Mouse (Mus musculus): ENCODE results near the gene Ngb. TPM values are rescaled to one million over a fixed set of nuclear protein-coding genes. Genes with fewer than 3 reads are reported as not detected.

The Ngb gene
- polyA plus RNA-seq (2015; fragmentation: Nextera tagmentation; extraction: Ambion mirVana): 0.33 and 0.38 TPM in 2 replicates

- H3K4me1 ChIP-seq: peaks cover 10% of the 10 kb centered on the region
- no peak for ATAC-seq (ENCODE audit: insufficient number of reproducible peaks, insufficient read depth, low FRiP score, low TSS enrichment, low read depth)
- H3K4me2 ChIP-seq: peak within 1 kb of the TSS; percentile 68
- no peaks in the 10 kb centered on the region for H3K36me3 ChIP-seq
- H3K27ac ChIP-seq: no peak within 1 kb of the TSS
- peak within 1 kb of the TSS; percentile 27; the same call in 1 of the 2 replicates for H3K9ac ChIP-seq
- H3K9me3 ChIP-seq: no peaks in the 10 kb centered on the region
- peak within 1 kb of the TSS; percentile 39 for H3K4me3 ChIP-seq
- peaks cover 43% of the 10 kb centered on the region for H3K27me3 ChIP-seq
- 2% methylated on average over 32 of the region's 32 CpGs for WGBS
These were observed at the start of gene Ngb for GRCm38 (mm10) chr12:87102165-87102631. Gene Ngb, minus strand, starts transcription at chr12:87102539.

GRCm38 (mm10) chr12:87149471-87149870 lies 47.1 kb upstream of the Ngb start:
- no peak for ATAC-seq (ENCODE audit: insufficient number of reproducible peaks, insufficient read depth, low FRiP score, low TSS enrichment, low read depth)
- no peak overlapping the region for H3K9ac ChIP-seq
- H3K4me2 ChIP-seq: no peak overlapping the region
- no peak overlapping the region for H3K27ac ChIP-seq
- no peaks in the 10 kb centered on the region for H3K27me3 ChIP-seq
- no peak overlapping the region for H3K4me3 ChIP-seq
- WGBS: 98% methylated on average over 5 of the region's 5 CpGs
- peaks cover 15% of the 10 kb centered on the region for H3K4me1 ChIP-seq
- peaks cover 3% of the 10 kb centered on the region; the same call in 1 of the 2 replicates for H3K36me3 ChIP-seq
- H3K9me3 ChIP-seq: no peaks in the 10 kb centered on the region

DNA sequence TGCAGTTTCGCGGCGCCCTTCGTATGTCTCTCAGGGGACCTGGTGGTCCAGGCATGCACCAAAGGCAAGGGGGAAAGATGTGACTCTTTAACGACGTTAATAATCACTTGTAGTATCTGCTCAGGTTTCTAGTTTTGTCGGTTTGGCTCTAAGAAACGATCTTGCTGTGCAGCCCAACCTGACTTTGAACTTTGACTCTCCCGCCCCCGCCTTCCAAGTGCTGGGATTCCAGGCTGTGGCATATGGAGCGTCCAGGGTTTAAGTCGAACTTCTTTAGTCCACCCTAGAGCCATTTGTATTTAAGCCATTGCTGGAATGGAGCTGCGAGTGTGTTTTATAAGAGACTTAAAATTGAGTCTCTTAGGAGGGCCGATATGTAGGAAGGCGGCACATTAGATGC lies 45.8 kb upstream of the Ngb start:
- H3K4me3 ChIP-seq: peak overlapping the region; percentile 91
- H3K4me2 ChIP-seq: peak overlapping the region; percentile 66
- H3K9me3 ChIP-seq: no peaks in the 10 kb centered on the region
- peaks cover 8% of the 10 kb centered on the region for H3K36me3 ChIP-seq
- no peak for ATAC-seq (ENCODE audit: insufficient number of reproducible peaks, insufficient read depth, low FRiP score, low TSS enrichment, low read depth)
- peak overlapping the region; percentile 85 for H3K9ac ChIP-seq
- peaks cover 15% of the 10 kb centered on the region for H3K4me1 ChIP-seq
- peak overlapping the region; percentile 96 for H3K27ac ChIP-seq
- WGBS: 15% methylated on average over 15 of the region's 15 CpGs
- H3K27me3 ChIP-seq: no peaks in the 10 kb centered on the region

DNA sequence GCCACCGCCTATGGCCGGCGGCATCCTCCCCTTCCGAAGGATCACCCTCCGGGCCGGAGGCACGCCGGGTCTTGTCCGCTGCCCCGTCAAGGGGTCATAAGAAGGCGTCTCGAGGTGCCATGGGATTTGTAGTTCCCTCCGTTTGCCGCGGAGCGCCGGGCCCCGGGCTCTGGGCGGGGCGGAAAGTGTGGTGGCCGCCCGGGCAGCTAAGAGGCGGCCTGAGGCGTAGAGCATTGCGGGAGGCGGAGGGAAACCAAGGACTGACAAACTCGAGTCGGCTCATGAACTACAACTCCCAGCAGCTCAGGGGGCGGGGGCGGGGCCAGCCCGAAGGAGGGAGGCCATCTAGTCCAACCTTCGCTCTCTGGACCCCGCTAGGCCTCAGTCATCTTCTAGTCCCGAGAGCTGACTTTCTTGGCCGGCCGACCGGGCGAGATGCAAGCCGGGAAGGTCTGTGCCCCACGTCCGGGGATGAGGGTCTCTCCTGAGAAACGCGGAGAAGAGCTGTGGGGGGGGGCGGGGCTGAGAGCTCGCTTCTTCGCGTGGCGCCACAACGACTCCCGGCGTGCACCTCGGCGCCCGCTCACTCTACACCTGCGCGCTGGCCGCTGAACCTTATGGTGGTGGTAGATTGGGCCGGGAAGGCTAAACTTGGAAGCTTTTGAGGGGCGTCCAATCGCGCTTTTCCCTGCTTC lies 45.2 kb upstream of the Ngb start, which contains the start of gene Pomt2:
Gene Pomt2, minus strand, starts transcription at position 574 of the 695 bp plus-strand sequence.
- Histone ChIP-seq H3K9ac (peak within 1 kb of the TSS; percentile 85), H3K4me1 (peaks cover 15% of the 10 kb centered on the region), H3K27me3 (no peaks in the 10 kb centered on the region), H3K4me3 (peak within 1 kb of the TSS; percentile 91), H3K36me3 (peaks cover 8% of the 10 kb centered on the region), H3K4me2 (peak within 1 kb of the TSS; percentile 66), H3K27ac (peak within 1 kb of the TSS; percentile 96), H3K9me3 (no peaks in the 10 kb centered on the region)
- WGBS: under 1% methylated on average over 61 of the region's 61 CpGs
- ATAC-seq (ENCODE audit: insufficient number of reproducible peaks, insufficient read depth, low FRiP score, low TSS enrichment, low read depth): peak; percentile 97

- H3K4me1 ChIP-seq: peaks cover 15% of the 10 kb centered on the region
- H3K36me3 ChIP-seq: peaks cover 8% of the 10 kb centered on the region
- H3K9ac ChIP-seq: peak within 1 kb of the TSS; percentile 85
- H3K4me3 ChIP-seq: peak within 1 kb of the TSS; percentile 91
- ATAC-seq (ENCODE audit: insufficient number of reproducible peaks, insufficient read depth, low FRiP score, low TSS enrichment, low read depth): peak; percentile 85
- peak within 1 kb of the TSS; percentile 66 for H3K4me2 ChIP-seq
- no peaks in the 10 kb centered on the region for H3K27me3 ChIP-seq
- under 1% methylated on average over 27 of the region's 27 CpGs for WGBS
- H3K27ac ChIP-seq: peak within 1 kb of the TSS; percentile 96
- H3K9me3 ChIP-seq: no peaks in the 10 kb centered on the region
These were observed 44.6 kb upstream of the Ngb start, which contains the start of gene Gstz1 for GRCm38 (mm10) chr12:87146966-87147365. Gene Gstz1, plus strand, starts transcription at chr12:87147165.

DNA sequence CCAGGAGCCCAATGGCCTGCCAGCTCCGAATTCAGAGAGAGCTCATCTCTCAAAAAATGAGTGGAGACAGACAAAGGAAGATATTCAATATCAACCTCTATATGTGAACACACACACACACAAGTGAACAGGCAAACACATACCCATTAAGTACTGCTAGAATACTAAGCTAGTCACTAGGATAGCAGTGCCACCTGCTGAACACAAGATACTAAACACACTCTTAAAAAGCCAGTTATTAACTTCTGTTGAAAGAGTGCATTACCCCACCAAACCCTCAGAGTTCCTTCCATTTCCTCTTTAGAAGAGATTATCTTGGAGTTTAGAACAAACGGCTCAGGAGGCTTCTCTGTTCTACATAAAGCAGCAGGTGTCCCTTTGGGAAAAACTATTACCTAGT lies 39.8 kb upstream of the Ngb start:
- H3K4me1 ChIP-seq: peaks cover 8% of the 10 kb centered on the region
- H3K4me2 ChIP-seq: no peak overlapping the region
- no peak for ATAC-seq (ENCODE audit: insufficient number of reproducible peaks, insufficient read depth, low FRiP score, low TSS enrichment, low read depth)
- no peaks in the 10 kb centered on the region for H3K9me3 ChIP-seq
- H3K4me3 ChIP-seq: no peak overlapping the region
- WGBS: 74% methylated on average over 2 of the region's 2 CpGs
- no peak overlapping the region for H3K9ac ChIP-seq
- peaks cover 13% of the 10 kb centered on the region for H3K36me3 ChIP-seq
- no peak overlapping the region for H3K27ac ChIP-seq
- H3K27me3 ChIP-seq: no peaks in the 10 kb centered on the region

- H3K4me2 ChIP-seq: no peak overlapping the region
- WGBS: 67% methylated on average over 2 of the region's 2 CpGs
These were observed 36.4 kb upstream of the Ngb start for GRCm38 (mm10) chr12:87138768-87139167.

DNA sequence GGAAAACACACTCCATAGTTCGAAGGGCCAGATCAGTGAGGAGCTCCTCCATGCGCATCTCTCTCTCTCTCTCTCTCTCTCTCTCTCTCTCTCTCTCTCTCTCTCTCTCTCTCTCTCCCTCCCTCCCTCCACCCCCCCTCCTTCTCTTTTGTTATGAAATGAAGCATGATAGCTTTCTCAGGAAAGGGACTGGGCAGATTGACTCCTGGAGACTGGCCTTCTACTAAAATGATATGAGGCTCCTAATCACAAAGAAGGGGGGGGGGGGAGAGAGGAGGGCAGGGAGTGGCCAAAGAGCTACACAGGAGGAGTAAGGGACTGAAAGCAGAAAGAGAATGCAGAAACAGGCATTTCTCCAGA lies 36.0 kb upstream of the Ngb start:
- no peak overlapping the region for H3K4me2 ChIP-seq
- WGBS: 77% methylated on average over 2 of the region's 2 CpGs
- no peaks in the 10 kb centered on the region for H3K27me3 ChIP-seq
- no peaks in the 10 kb centered on the region for H3K4me1 ChIP-seq
- H3K9ac ChIP-seq: no peak overlapping the region
- no peak overlapping the region for H3K27ac ChIP-seq
- no peak for ATAC-seq (ENCODE audit: insufficient number of reproducible peaks, insufficient read depth, low FRiP score, low TSS enrichment, low read depth)
- no peaks in the 10 kb centered on the region for H3K9me3 ChIP-seq
- H3K36me3 ChIP-seq: peaks cover 19% of the 10 kb centered on the region
- no peak overlapping the region for H3K4me3 ChIP-seq

More at GRCm38 (mm10) chr12:87138768-87139167, 36.4 kb upstream of the Ngb start:
- no peak for ATAC-seq (ENCODE audit: insufficient number of reproducible peaks, insufficient read depth, low FRiP score, low TSS enrichment, low read depth)
- H3K9me3 ChIP-seq: no peaks in the 10 kb centered on the region
- no peaks in the 10 kb centered on the region for H3K27me3 ChIP-seq
- H3K4me1 ChIP-seq: no peaks in the 10 kb centered on the region
- H3K4me3 ChIP-seq: no peak overlapping the region
- no peak overlapping the region for H3K9ac ChIP-seq
- H3K36me3 ChIP-seq: peaks cover 17% of the 10 kb centered on the region
- H3K27ac ChIP-seq: no peak overlapping the region

- Histone ChIP-seq H3K4me2 (no peak overlapping the region), H3K9ac (no peak overlapping the region), H3K9me3 (no peaks in the 10 kb centered on the region), H3K27me3 (no peaks in the 10 kb centered on the region), H3K36me3 (peaks cover 19% of the 10 kb centered on the region), H3K4me3 (no peak overlapping the region), H3K4me1 (no peaks in the 10 kb centered on the region), H3K27ac (no peak overlapping the region)
- WGBS: 80% methylated on average over 15 of the region's 15 CpGs
- no peak for ATAC-seq (ENCODE audit: insufficient number of reproducible peaks, insufficient read depth, low FRiP score, low TSS enrichment, low read depth)
These were observed 35.4 kb upstream of the Ngb start for GRCm38 (mm10) chr12:87137439-87138341.

GRCm38 (mm10) chr12:87132784-87133183 lies 30.4 kb upstream of the Ngb start:
- Histone ChIP-seq H3K4me1 (no peaks in the 10 kb centered on the region), H3K4me3 (no peak overlapping the region), H3K4me2 (no peak overlapping the region), H3K27ac (no peak overlapping the region), H3K9me3 (no peaks in the 10 kb centered on the region), H3K27me3 (no peaks in the 10 kb centered on the region), H3K36me3 (peaks cover 31% of the 10 kb centered on the region), H3K9ac (no peak overlapping the region)
- WGBS: 95% methylated on average over 9 of the region's 9 CpGs
- ATAC-seq (ENCODE audit: insufficient number of reproducible peaks, insufficient read depth, low FRiP score, low TSS enrichment, low read depth): no peak

DNA sequence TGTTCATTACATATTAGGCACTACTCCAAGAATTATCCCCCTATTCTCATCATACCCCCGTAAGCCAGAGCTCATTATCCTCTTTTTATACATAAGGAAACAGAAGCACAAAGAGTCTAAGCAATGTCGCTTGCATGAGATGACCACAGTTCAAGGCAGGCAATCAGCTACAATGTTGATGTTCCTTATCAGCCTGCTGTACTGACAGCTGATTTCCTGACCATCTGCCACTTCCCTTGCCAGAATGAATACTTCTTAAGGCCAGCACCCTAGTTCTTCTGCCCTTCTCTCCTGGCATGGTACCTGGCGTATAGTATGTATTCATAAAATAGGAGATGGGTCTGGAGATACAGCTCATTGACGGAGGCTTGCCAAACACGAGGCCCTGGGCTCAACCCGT lies 29.9 kb upstream of the Ngb start:
- 90% methylated on average over 6 of the region's 6 CpGs for WGBS
- H3K9me3 ChIP-seq: no peaks in the 10 kb centered on the region
- peaks cover 31% of the 10 kb centered on the region for H3K36me3 ChIP-seq
- no peak overlapping the region for H3K4me2 ChIP-seq
- no peak overlapping the region for H3K27ac ChIP-seq
- no peaks in the 10 kb centered on the region for H3K27me3 ChIP-seq
- no peaks in the 10 kb centered on the region for H3K4me1 ChIP-seq
- ATAC-seq (ENCODE audit: insufficient number of reproducible peaks, insufficient read depth, low FRiP score, low TSS enrichment, low read depth): no peak
- no peak overlapping the region for H3K4me3 ChIP-seq
- no peak overlapping the region for H3K9ac ChIP-seq

Measured in embryonic facial prominence, embryonic 13.5 days (tissue).